Mouse (Mus musculus) bone marrow macrophage, adult 2 months (primary cell): ENCODE results near the gene Ccl11. TPM values are rescaled to one million over a fixed set of nuclear protein-coding genes. Genes with fewer than 3 reads are reported as not detected.
A peak's percentile ranks its signal among the peaks of the same experiment; 100 is the strongest.

Source experiments
- H3K27ac ChIP-seq: 2 replicates; pipeline ENCODE4 v1.5.1; 2012; ENCODE audit warnings: low read depth, low read length; ENCODE audit not compliant: insufficient read depth
- H3K4me1 ChIP-seq: 2 replicates; pipeline ENCODE4 v1.6.1; 2012; ENCODE audit warnings: low read length; ENCODE audit not compliant: control insufficient read depth, insufficient read depth
- H3K4me3 ChIP-seq: 2 replicates; pipeline ENCODE4 v1.5.1; 2012; ENCODE audit warnings: mild to moderate bottlenecking, low read length, moderate library complexity; ENCODE audit not compliant: insufficient read depth
- CTCF ChIP-seq: IDR thresholded peaks from 2 replicates; pipeline ENCODE4 v1.5.1; 2012; ENCODE audit warnings: low read depth, mild to moderate bottlenecking, low read length, moderate library complexity
- POLR2A ChIP-seq: IDR thresholded peaks from 2 replicates; pipeline ENCODE4 v1.6.1; 2012; ENCODE audit warnings: mild to moderate bottlenecking, low read depth, low read length, borderline replicate concordance
- polyA plus RNA-seq: library from polyadenylated mRNA; stranded (reverse); fragments of >200 nt; gene quantifications from 2 replicates; pipeline ENCODE4 v1.2.4, GENCODE M21; 2012; ENCODE audit not compliant: missing spikeins, insufficient read depth, insufficient read length

Ccl11 gene
- polyA plus RNA-seq, 1 experiment, result not detected

- TF ChIP-seq CTCF (no peak), POLR2A (no peak)
- H3K4me1 ChIP-seq, result peaks cover 29% of the 10 kb centered on the region
- H3K4me3 ChIP-seq, result no peak overlapping the region
- H3K27ac ChIP-seq, result no peak overlapping the region
These were observed 20.6 kb downstream of the Ccl11 start for GRCm38 (mm10) chr11:82078136-82078730.

GRCm38 (mm10) chr11:82080865-82081264, 23.2 kb downstream of the Ccl11 start:
- Histone ChIP-seq H3K4me3 (no peak overlapping the region), H3K27ac (no peak overlapping the region), H3K4me1 (peaks cover 20% of the 10 kb centered on the region)
- TF ChIP-seq CTCF, result no peak
- no peak for TF ChIP-seq POLR2A

GRCm38 (mm10) chr11:82084360-82084759, 26.7 kb downstream of the Ccl11 start:
- Histone ChIP-seq H3K4me3 (no peak overlapping the region), H3K4me1 (peaks cover 27% of the 10 kb centered on the region), H3K27ac (no peak overlapping the region)
- TF ChIP-seq CTCF, result no peak
- TF ChIP-seq POLR2A, result no peak

GRCm38 (mm10) chr11:82099511-82100323, 42.1 kb downstream of the Ccl11 start:
- Histone ChIP-seq H3K4me1 (peaks cover 35% of the 10 kb centered on the region), H3K4me3 (no peak overlapping the region), H3K27ac (peak overlapping the region; percentile 0)
- no peak for TF ChIP-seq CTCF
- no peak for TF ChIP-seq POLR2A

- no peak for TF ChIP-seq POLR2A
- no peak for TF ChIP-seq CTCF
- Histone ChIP-seq H3K4me1 (peaks cover 35% of the 10 kb centered on the region), H3K27ac (peak overlapping the region; percentile 75), H3K4me3 (no peak overlapping the region)
These were observed 43.5 kb downstream of the Ccl11 start for GRCm38 (mm10) chr11:82101087-82101486.

- H3K4me1 ChIP-seq, result peaks cover 35% of the 10 kb centered on the region
- no peak for TF ChIP-seq CTCF
- TF ChIP-seq POLR2A, result no peak
- peak within 1 kb of the TSS; percentile 75 for H3K27ac ChIP-seq
- H3K4me3 ChIP-seq, result peak within 1 kb of the TSS; percentile 24; the same call in 1 of the 2 replicates
These were observed 43.9 kb downstream of the Ccl11 start, which contains the start of gene Ccl12 for GRCm38 (mm10) chr11:82101529-82101928. Gene Ccl12, plus strand, starts transcription at chr11:82101845.

GRCm38 (mm10) chr11:82109611-82110010, 52.0 kb downstream of the Ccl11 start:
- Histone ChIP-seq H3K4me1 (no peaks in the 10 kb centered on the region), H3K4me3 (no peak overlapping the region), H3K27ac (no peak overlapping the region)
- TF ChIP-seq CTCF, result no peak
- TF ChIP-seq POLR2A, result no peak

GRCm38 (mm10) chr11:82110372-82111248, 53.0 kb downstream of the Ccl11 start:
- Histone ChIP-seq H3K27ac (no peak overlapping the region), H3K4me1 (no peaks in the 10 kb centered on the region), H3K4me3 (no peak overlapping the region)
- TF ChIP-seq CTCF, result no peak
- no peak for TF ChIP-seq POLR2A

Other genes with a start within 250 kb of the Ccl11 start
- 0.15 TPM in 1 of 2 replicates, not detected in the other for gene 5530401A14Rik, start 197.2 kb upstream of the Ccl11 start, polyA plus RNA-seq
- not detected in 2 replicates for gene Asic2, start 89.4 kb upstream of the Ccl11 start, polyA plus RNA-seq
- 4.0 and 4.7 TPM in 2 replicates for gene Ccl2, start 22.3 kb upstream of the Ccl11 start, polyA plus RNA-seq
- not detected in 2 replicates for gene Gm17268, start 19.3 kb upstream of the Ccl11 start, polyA plus RNA-seq
- gene Ccl7, start 12.1 kb upstream of the Ccl11 start, polyA plus RNA-seq, result 1.9 and 2.0 TPM in 2 replicates
- gene Ccl12, start 44.0 kb downstream of the Ccl11 start, polyA plus RNA-seq, result 1.1 and 1.7 TPM in 2 replicates
- 1.9 TPM in 1 of 2 replicates, not detected in the other for gene Ccl8, start 57.4 kb downstream of the Ccl11 start, polyA plus RNA-seq
- gene Ccl1, start 247.9 kb downstream of the Ccl11 start, polyA plus RNA-seq, result not detected in 2 replicates